Mouse (Mus musculus): ENCODE data around the gene Lrig1. TPM values are rescaled to one million over a fixed set of nuclear protein-coding genes. Genes with fewer than 3 reads are reported as not detected.

The Lrig1 gene
- polyA plus RNA-seq, 1 experiment, result 22.9 TPM

DNA sequence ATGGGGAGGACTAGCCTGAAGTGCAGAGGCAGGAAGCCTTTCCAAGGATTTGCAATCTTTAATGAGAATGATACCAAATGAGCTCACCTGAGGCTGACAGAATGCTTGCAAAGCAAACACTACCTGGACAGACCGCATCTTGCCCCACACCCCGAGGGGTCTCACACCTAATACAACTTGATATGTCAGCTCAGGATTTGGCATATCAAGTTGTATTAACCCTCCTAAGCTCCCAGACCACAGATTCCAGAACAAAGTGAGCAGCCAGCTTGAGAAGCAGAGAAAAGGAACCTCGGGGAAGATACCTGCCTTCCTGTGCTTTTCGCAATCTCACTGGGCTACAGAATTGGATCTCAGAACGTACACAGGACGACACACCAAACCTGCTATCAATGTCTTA, 53.1 kb downstream of the Lrig1 start:
- Histone ChIP-seq H3K4me3 (replicated peaks; ENCODE audit: extremely low read depth, low read depth, low read length) (no peak overlapping the region), H3K4me1 (ENCODE audit: control insufficient read depth, insufficient read depth, low read length) (peaks cover 3% of the 10 kb centered on the region; the same call in 1 of the 2 replicates)
- TF ChIP-seq POLR2A (IDR thresholded peaks at IDR 0.05; ENCODE audit: borderline replicate concordance, extremely low read depth, low read depth, low read length) (no peak), CTCF (IDR thresholded peaks at IDR 0.05; ENCODE audit: insufficient read depth, low read length) (no peak)
- 78% methylated on average over 6 of the region's 6 CpGs for WGBS
- DNase-seq, result no peak

DNA sequence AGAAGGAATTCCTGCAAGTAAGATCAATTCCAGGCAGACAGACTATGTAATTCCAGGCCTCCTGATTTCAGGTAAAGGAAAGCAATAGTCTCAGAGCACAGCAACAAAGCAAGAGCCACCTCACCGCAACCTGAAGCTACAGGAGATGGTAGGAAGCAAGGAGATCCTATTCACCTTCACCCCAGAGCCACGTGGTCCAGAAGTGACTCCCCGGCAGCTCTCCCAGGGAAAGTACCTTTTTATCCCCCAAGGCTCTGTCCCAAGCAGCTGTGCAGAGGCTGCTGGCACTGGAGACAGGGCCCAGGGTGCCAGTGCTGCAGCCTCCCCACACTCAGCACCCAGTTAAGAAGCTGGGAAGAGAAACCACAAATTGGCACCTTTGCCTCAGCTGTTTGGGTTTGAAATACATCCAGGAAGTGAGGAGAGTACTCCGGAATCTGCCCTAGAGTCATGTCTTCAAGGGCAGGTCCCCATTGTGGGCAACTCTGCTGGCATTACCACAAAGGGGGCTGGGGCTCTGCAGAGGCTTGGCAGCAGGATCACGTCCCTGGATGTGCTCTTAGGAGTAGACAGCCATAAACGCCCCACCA, 53.6 kb downstream of the Lrig1 start:
- WGBS, result 51% methylated on average over 6 of the region's 6 CpGs
- TF ChIP-seq CTCF (IDR thresholded peaks at IDR 0.05; ENCODE audit: insufficient read depth, low read length) (no peak), POLR2A (IDR thresholded peaks at IDR 0.05; ENCODE audit: borderline replicate concordance, extremely low read depth, low read depth, low read length) (no peak)
- DNase-seq, result no peak

GRCm38 (mm10) chr6:94645723-94646122, 54.2 kb downstream of the Lrig1 start:
- TF ChIP-seq CTCF (IDR thresholded peaks at IDR 0.05; ENCODE audit: insufficient read depth, low read length) (no peak), POLR2A (IDR thresholded peaks at IDR 0.05; ENCODE audit: borderline replicate concordance, extremely low read depth, low read depth, low read length) (no peak)
- Histone ChIP-seq H3K4me3 (replicated peaks; ENCODE audit: extremely low read depth, low read depth, low read length) (no peak overlapping the region), H3K4me1 (ENCODE audit: control insufficient read depth, insufficient read depth, low read length) (peaks cover 3% of the 10 kb centered on the region; the same call in 1 of the 2 replicates)
- no peak for DNase-seq
- 29% methylated on average over 4 of the region's 4 CpGs for WGBS

More for the DNA sequence above, 53.6 kb downstream of the Lrig1 start:
- Histone ChIP-seq H3K4me1 (ENCODE audit: control insufficient read depth, insufficient read depth, low read length) (peaks cover 3% of the 10 kb centered on the region; the same call in 1 of the 2 replicates), H3K4me3 (replicated peaks; ENCODE audit: extremely low read depth, low read depth, low read length) (no peak overlapping the region)

DNA sequence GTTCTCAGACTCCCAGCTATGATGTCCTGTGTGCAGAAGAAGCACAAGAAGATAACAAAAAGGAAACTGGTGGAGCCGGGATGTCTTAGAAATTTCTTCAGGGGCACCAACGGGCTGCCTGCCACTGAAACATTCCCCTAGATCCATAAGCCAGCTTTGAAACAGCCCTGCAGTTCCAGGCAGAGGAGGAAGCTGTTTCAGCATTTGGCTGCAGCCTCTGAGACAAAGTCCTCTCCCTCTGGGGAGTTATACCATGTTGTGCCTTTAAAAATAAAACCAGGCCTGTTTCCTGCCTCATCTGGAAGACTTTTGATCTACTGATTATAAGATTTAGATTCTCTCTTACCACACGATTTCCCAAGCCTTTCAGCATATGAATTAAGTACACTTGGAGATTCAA, 55.3 kb downstream of the Lrig1 start:
- no peak for TF ChIP-seq CTCF (IDR thresholded peaks at IDR 0.05; ENCODE audit: insufficient read depth, low read length)
- no peak for TF ChIP-seq POLR2A (IDR thresholded peaks at IDR 0.05; ENCODE audit: borderline replicate concordance, extremely low read depth, low read depth, low read length)
- DNase-seq, result no peak
- 48% methylated on average over 3 of the region's 3 CpGs for WGBS
- peaks cover 3% of the 10 kb centered on the region; the same call in 1 of the 2 replicates for H3K4me1 ChIP-seq (ENCODE audit: control insufficient read depth, insufficient read depth, low read length)
- H3K4me3 ChIP-seq (replicated peaks; ENCODE audit: extremely low read depth, low read depth, low read length), result no peak overlapping the region

GRCm38 (mm10) chr6:94643989-94644388, 56.0 kb downstream of the Lrig1 start:
- Histone ChIP-seq H3K4me1 (ENCODE audit: control insufficient read depth, insufficient read depth, low read length) (peaks cover 3% of the 10 kb centered on the region; the same call in 1 of the 2 replicates), H3K4me3 (replicated peaks; ENCODE audit: extremely low read depth, low read depth, low read length) (no peak overlapping the region)
- WGBS, result 77% methylated on average over 2 of the region's 2 CpGs
- DNase-seq, result no peak
- no peak for TF ChIP-seq POLR2A (IDR thresholded peaks at IDR 0.05; ENCODE audit: borderline replicate concordance, extremely low read depth, low read depth, low read length)
- no peak for TF ChIP-seq CTCF (IDR thresholded peaks at IDR 0.05; ENCODE audit: insufficient read depth, low read length)

GRCm38 (mm10) chr6:94642048-94642447, 57.9 kb downstream of the Lrig1 start:
- no peak for TF ChIP-seq CTCF (IDR thresholded peaks at IDR 0.05; ENCODE audit: insufficient read depth, low read length)
- TF ChIP-seq POLR2A (IDR thresholded peaks at IDR 0.05; ENCODE audit: borderline replicate concordance, extremely low read depth, low read depth, low read length), result no peak
- 100% methylated on average over 1 of the region's 1 CpGs for WGBS
- Histone ChIP-seq H3K4me3 (replicated peaks; ENCODE audit: extremely low read depth, low read depth, low read length) (no peak overlapping the region), H3K4me1 (ENCODE audit: control insufficient read depth, insufficient read depth, low read length) (peaks cover 3% of the 10 kb centered on the region)
- no peak for DNase-seq

DNA sequence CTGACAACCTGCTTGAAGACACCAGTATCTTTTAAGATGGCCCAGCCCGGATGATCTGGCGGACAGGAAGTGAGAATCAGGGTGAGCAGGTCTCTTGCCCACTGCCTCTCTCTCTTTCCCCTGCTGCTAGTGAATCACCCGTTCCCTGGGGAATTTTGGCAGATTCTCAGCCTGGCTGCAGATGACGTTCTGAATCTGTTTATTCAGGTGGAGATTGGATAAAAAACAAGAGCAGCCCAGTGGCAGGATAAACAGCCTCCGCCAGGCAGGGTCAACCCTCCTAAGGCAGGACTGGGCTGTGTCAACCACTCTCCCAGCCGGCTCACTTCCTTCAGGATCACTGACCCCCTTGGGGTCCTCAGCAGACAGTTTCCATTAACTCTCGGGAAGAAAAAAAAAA, 59.7 kb downstream of the Lrig1 start:
- TF ChIP-seq POLR2A (IDR thresholded peaks at IDR 0.05; ENCODE audit: borderline replicate concordance, extremely low read depth, low read depth, low read length), result no peak
- 38% methylated on average over 7 of the region's 7 CpGs for WGBS
- H3K4me3 ChIP-seq (replicated peaks; ENCODE audit: extremely low read depth, low read depth, low read length), result no peak overlapping the region
- no peak for DNase-seq
- H3K4me1 ChIP-seq (ENCODE audit: control insufficient read depth, insufficient read depth, low read length), result peaks cover 3% of the 10 kb centered on the region

DNA sequence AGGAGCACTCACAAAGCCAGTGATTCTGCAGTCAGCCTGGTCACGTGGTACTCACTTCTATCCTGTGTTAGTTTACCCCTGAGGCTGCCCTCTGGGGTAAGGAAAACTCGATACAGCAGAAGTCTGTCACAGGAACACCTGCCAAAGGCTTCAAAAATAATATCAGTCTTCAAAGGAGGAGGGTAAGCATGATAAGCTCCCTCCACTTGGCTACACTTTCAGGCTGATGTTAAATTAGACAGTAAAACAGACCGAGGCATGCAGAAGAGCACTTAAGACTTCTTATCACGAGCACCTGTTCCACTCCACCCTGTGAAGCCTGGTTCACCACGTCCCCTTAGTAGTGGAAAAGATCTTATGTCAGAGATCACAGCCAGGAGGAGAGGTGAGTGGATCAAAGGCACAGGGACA, 62.9 kb downstream of the Lrig1 start:
- Histone ChIP-seq H3K4me3 (replicated peaks; ENCODE audit: extremely low read depth, low read depth, low read length) (no peak overlapping the region), H3K4me1 (ENCODE audit: control insufficient read depth, insufficient read depth, low read length) (peaks cover 4% of the 10 kb centered on the region)
- WGBS, result 43% methylated on average over 5 of the region's 5 CpGs
- peak; percentile 22 for DNase-seq
- TF ChIP-seq POLR2A (IDR thresholded peaks at IDR 0.05; ENCODE audit: borderline replicate concordance, extremely low read depth, low read depth, low read length), result no peak
- TF ChIP-seq CTCF (IDR thresholded peaks at IDR 0.05; ENCODE audit: insufficient read depth, low read length), result no peak

DNA sequence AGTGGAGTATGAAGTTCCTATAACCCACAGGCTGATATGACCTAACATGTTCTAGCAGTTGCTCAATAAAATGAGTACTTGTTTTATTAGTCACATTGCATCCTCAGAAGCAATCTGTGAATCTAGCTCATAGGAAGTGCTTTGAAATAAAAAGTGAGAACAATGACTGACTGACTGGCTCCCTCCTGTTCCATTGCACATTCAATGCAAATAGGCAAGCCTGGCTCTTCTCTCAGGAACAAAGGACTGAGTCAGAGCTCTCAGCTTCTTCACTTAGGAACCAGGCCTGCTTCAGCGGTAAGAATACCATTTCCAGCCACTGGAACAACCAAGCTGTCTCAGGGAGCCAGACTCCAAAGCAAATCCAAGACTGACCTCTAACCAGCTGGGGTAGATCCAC, 64.6 kb downstream of the Lrig1 start:
- no peak for DNase-seq
- WGBS, result 67% methylated on average over 1 of the region's 1 CpGs
- H3K4me1 ChIP-seq (ENCODE audit: control insufficient read depth, insufficient read depth, low read length), result peaks cover 8% of the 10 kb centered on the region
- TF ChIP-seq CTCF (IDR thresholded peaks at IDR 0.05; ENCODE audit: insufficient read depth, low read length) (no peak), POLR2A (IDR thresholded peaks at IDR 0.05; ENCODE audit: borderline replicate concordance, extremely low read depth, low read depth, low read length) (no peak)
- no peak overlapping the region for H3K4me3 ChIP-seq (replicated peaks; ENCODE audit: extremely low read depth, low read depth, low read length)

- TF ChIP-seq POLR2A (IDR thresholded peaks at IDR 0.05; ENCODE audit: borderline replicate concordance, extremely low read depth, low read depth, low read length) (no peak), CTCF (IDR thresholded peaks at IDR 0.05; ENCODE audit: insufficient read depth, low read length) (no peak)
- no peak for DNase-seq
- Histone ChIP-seq H3K4me1 (ENCODE audit: control insufficient read depth, insufficient read depth, low read length) (peaks cover 8% of the 10 kb centered on the region), H3K4me3 (replicated peaks; ENCODE audit: extremely low read depth, low read depth, low read length) (no peak overlapping the region)
- 76% methylated on average over 9 of the region's 9 CpGs for WGBS
Measured at GRCm38 (mm10) chr6:94634710-94635109, 65.2 kb downstream of the Lrig1 start.
